Mouse (Mus musculus) ovary, adult 18-20 months (tissue): ENCODE data around the gene Sh3bp1.
A peak's percentile ranks its signal among the peaks of the same experiment; 100 is the strongest.

Experiments
- DNase-seq: peaks from one replicate; pipeline ENCODE4 v3.0.0; 2022; ENCODE audit warnings: low spot score, mixed read lengths

Sh3bp1 gene

DNA sequence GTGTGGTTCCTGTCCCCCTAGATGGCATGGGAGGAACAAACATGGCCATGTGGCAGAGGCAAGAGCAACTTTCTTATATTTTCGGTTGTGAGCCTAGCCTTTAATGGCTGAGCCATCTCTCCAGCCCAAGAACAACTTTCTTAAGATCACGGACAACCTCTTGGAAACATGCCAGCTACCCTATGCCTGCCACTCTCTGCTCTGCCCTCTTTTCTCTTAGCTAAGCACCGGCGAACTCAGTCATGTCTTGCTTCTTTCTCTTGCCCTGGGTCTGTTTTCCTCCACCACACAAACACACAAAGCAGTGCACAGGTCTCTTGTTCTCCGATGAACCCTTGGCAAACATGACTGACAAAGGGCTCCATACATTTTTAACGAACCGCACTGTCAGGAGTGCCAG, 46.7 kb downstream of the Sh3bp1 start:
- DNase-seq: no peak

DNA sequence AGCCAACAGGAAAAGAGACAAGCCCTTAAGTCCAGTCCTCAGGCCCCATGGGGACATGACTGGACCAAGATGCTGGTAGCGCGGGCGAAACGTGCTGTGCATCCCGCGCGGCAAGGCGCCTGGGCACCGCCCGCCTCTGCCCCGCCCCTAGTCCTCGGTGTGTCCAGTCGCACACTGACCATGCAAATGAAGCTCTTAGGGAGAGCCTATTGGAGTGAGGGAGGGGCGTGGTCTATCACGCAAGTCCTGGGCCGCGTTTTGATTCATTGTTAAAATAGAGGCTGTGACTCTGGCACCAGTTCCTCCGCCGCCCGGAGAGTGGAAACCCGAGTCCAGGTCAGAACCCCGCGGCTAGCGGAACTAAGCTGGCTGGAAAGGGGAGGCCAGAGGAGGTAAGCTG, 48.1 kb downstream of the Sh3bp1 start, which contains the start of gene Triobp:
Triobp (plus strand) TSS at position 68 of the 400 bp plus-strand sequence.
- peak; percentile 88 for DNase-seq

DNA sequence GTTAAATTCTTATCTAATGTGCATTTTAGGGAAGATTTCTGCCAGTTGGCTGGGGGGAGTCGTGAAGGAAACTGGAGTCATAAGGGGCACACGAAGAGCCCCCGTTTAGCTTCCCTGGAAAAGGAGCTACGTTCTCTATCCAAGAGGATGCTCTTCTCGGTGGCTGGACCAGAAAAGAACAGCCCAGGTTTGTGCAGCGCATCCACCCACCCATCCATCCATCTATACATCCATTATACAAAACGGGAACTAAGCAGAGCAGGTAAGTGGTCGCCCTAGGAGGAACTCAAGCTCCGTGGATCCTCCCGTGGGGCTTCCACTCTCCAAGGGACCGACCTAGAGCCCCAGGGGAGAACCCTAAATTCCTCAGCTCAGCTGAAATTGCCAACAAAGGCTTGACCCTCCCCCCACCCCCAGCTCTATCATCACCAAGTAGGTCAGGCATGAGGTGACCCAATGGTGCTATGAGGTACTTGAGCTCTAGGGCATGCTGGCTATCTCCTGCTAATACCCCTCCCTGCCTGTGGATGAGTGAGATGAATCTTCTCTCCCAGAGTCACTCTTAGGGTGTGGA, 48.7 kb downstream of the Sh3bp1 start:
- no peak for DNase-seq

DNA sequence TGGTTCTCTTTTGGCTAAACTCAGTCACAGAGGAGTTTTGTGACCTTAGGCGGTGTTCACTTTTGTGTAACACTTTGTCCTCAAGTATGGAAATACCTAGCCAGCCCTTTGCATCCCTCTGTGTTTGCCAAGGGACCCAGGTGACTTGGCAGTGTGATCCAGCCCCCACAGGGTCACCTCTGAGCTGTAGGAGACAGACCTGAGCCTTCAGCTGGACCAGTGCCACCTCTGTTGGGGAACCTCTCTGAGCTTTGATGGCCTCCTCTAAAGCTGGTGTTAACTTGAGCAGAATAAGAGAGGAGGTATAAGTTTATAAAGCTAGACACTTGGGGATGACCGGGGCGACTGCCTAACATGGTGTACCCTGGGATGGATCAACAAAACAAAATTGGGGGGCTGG, 49.3 kb downstream of the Sh3bp1 start:
- DNase-seq: no peak

DNA sequence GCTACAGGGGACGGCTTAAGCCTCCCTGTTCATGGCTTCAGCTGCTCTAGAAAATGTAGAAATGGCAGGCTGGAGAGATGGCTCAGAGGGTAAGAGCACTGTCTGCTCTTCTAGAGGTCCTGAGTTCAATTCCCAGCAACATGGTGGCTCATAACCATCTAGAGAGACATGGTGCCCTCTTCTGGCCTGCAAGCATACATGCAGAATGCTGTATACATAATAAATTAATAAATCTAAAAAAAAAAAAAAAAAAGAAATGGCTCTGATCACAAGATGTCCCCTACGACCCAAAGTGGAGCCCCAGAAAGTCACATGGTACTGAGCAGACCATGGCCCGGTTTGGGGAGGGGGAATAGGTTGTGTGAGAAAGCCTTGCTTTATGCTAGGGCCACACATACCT, 56.1 kb downstream of the Sh3bp1 start:
- no peak for DNase-seq

DNA sequence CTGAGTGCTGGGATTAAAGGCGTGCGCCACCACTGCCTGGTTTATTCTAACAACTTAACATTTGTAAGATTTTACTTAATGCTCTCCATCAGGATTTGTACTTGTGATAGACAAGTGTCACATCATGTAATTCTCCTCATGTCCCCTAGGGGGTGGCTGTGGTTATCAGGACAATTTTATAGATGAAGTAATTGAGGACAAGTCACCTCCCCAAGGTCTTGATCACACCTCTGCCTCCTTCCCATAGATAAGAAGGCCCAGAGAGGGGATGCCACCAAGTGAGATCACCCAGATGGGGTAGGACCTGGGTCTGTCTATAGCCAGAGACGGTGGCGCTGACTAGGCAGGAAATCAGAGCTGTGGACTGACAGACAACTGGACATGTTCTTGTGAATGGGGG, 56.8 kb downstream of the Sh3bp1 start:
- no peak for DNase-seq

DNA sequence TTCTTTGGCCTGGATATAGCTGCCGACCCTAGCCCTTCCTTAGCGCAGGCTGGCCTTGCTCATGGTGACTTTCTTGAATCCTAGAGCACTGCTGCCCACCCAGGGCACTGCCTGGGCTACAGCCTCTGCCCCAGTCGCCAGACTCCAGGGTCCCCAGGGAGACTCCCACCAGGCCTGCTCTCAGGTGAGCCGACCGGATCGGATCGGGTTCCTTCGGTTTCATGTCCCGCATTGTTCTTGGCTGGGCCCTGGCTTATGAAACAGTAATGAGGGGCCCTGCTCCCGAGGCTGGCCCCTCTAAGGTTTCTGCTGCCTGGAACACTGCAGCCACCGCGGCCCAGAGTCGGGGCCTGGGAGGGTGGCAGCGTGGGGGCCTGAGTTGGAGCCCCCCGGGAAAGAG, 57.5 kb downstream of the Sh3bp1 start:
- no peak for DNase-seq

DNA sequence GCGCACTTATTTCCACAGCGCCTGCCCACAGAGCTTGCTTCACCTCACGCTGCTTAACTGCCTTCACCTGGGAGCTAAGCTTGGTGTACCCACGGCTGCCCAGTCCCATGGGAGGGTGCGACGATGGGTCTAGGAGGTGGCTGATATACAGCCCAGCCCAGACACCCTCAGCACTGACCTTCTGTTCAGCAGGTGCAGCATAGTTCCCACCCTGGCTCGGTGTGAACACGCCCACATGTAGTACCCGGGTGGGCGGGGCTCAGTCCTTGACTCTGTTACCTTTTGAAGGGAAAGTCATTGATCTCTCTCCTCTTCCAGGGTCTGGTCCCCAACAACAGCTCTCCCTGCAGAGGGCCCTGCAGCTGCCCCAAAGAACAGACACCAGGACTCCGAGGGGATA, 60.0 kb downstream of the Sh3bp1 start:
- no peak for DNase-seq

DNA sequence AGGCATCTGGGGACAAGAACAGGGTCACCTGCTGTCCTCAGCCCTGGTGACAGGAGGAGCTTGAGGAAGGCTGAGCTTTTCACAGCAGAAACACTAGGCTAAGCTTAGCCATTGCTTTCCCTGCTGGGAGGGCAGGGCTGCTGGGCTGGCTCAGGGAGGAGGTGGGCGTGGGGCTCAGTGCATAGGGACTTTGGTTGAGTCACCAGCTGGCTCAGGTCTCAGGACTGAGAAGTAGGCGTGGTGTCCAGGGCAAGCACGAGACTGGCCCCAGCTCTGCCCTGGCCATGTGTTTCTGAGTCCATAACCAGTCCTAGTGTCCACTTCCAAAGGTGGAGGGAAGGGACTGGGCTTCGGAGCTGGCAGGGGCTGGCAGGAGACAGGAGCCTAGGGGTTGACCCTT, 60.5 kb downstream of the Sh3bp1 start:
- no peak for DNase-seq
